Mouse (Mus musculus): Measurements from ENCODE around the gene Vax2.

Gene Vax2

GRCm38 (mm10) chr6:83711067-83711675 is at the start of gene Vax2:
Vax2 (plus strand) TSS chr6:83711264.
- DNase-seq (ENCODE audit: low spot score) = peak; percentile 92

GRCm38 (mm10) chr6:83665009-83665408 is 46.1 kb upstream of the Vax2 start:
- no peak for DNase-seq (ENCODE audit: low spot score)

- peak; percentile 45 for DNase-seq (ENCODE audit: low spot score)
These were observed 37.7 kb upstream of the Vax2 start for GRCm38 (mm10) chr6:83673395-83673794.

- no peak for DNase-seq (ENCODE audit: low spot score)
These were observed 33.3 kb upstream of the Vax2 start, which contains the start of gene Cd207 for GRCm38 (mm10) chr6:83677757-83678156. Cd207 (minus strand) TSS chr6:83677857.

- DNase-seq (ENCODE audit: low spot score) = no peak
These were observed 21.7 kb upstream of the Vax2 start for GRCm38 (mm10) chr6:83689374-83689773.

- no peak for DNase-seq (ENCODE audit: low spot score)
These were observed 20.8 kb upstream of the Vax2 start for GRCm38 (mm10) chr6:83690277-83690676.

- no peak for DNase-seq (ENCODE audit: low spot score)
These were observed 20.1 kb upstream of the Vax2 start for GRCm38 (mm10) chr6:83690936-83691335.

- no peak for DNase-seq (ENCODE audit: low spot score)
These were observed 18.1 kb upstream of the Vax2 start for GRCm38 (mm10) chr6:83692962-83693361.

- no peak for DNase-seq (ENCODE audit: low spot score)
These were observed 17.2 kb upstream of the Vax2 start for GRCm38 (mm10) chr6:83693835-83694234.

GRCm38 (mm10) chr6:83695731-83696130 is 15.3 kb upstream of the Vax2 start:
- no peak for DNase-seq (ENCODE audit: low spot score)

- DNase-seq (ENCODE audit: low spot score) = no peak
These were observed 14.4 kb upstream of the Vax2 start for GRCm38 (mm10) chr6:83696684-83697083.

- no peak for DNase-seq (ENCODE audit: low spot score)
These were observed 13.1 kb upstream of the Vax2 start for GRCm38 (mm10) chr6:83697932-83698331.

- DNase-seq (ENCODE audit: low spot score) = no peak
These were observed 11.1 kb upstream of the Vax2 start for GRCm38 (mm10) chr6:83699971-83700370.

- DNase-seq (ENCODE audit: low spot score) = no peak
These were observed 10.1 kb upstream of the Vax2 start for GRCm38 (mm10) chr6:83701001-83701400.

- DNase-seq (ENCODE audit: low spot score) = peak; percentile 22
These were observed 8.7 kb upstream of the Vax2 start for GRCm38 (mm10) chr6:83702146-83702999.

- DNase-seq (ENCODE audit: low spot score) = no peak
These were observed 7.9 kb upstream of the Vax2 start for GRCm38 (mm10) chr6:83703000-83703721.

- DNase-seq (ENCODE audit: low spot score) = no peak
These were observed 7.4 kb upstream of the Vax2 start for GRCm38 (mm10) chr6:83703722-83704078.

- no peak for DNase-seq (ENCODE audit: low spot score)
These were observed 6.8 kb upstream of the Vax2 start for GRCm38 (mm10) chr6:83704294-83704693.

GRCm38 (mm10) chr6:83704701-83705100 is 6.4 kb upstream of the Vax2 start:
- no peak for DNase-seq (ENCODE audit: low spot score)

- no peak for DNase-seq (ENCODE audit: low spot score)
These were observed 3.1 kb upstream of the Vax2 start for GRCm38 (mm10) chr6:83707738-83708510.

GRCm38 (mm10) chr6:83710361-83711066 is 550 bp upstream of the Vax2 start:
- DNase-seq (ENCODE audit: low spot score) = no peak

Measured in yolk sac, embryonic 10.5 days (tissue).